Mouse (Mus musculus) cortical plate, adult 2 months (tissue): Measurements from ENCODE around the gene Cep68.

Experiments used
- CTCF ChIP-seq: fragments of 200-500 bp; IDR thresholded peaks from 2 replicates; pipeline ENCODE4 v1.5.1; 2011; ENCODE audit warnings: mild to moderate bottlenecking, control low read depth, low read length; ENCODE audit not compliant: insufficient read depth; ENCODE audit errors: extremely low read depth
- POLR2A ChIP-seq: fragments of 200-500 bp; IDR thresholded peaks from 2 replicates; pipeline ENCODE4 v1.6.1; 2011; ENCODE audit warnings: mild to moderate bottlenecking, low read length, control low read depth; ENCODE audit not compliant: insufficient read depth; ENCODE audit errors: extremely low read depth

GRCm38 (mm10) chr11:20232016-20232755 is 17.0 kb downstream of the Cep68 start:
- TF ChIP-seq POLR2A (no peak), CTCF (no peak)
